Mouse (Mus musculus): ENCODE results near the gene Slc6a5. TPM values are rescaled to one million over a fixed set of nuclear protein-coding genes. Genes with fewer than 3 reads are reported as not detected.

Slc6a5 gene
- total RNA-seq, 1 experiment from 2014 or later, result not detected

GRCm38 (mm10) chr7:49974841-49975440 lies 65.0 kb downstream of the Slc6a5 start, which contains the start of gene Nell1:
Gene Nell1 (plus strand): TSS chr7:49974864.
- no peak for ATAC-seq (replicated peaks; ENCODE audit: low read depth, poor library complexity, severe bottlenecking)

GRCm38 (mm10) chr7:49975441-49976121 lies 65.6 kb downstream of the Slc6a5 start:
- ATAC-seq (replicated peaks; ENCODE audit: low read depth, poor library complexity, severe bottlenecking), result no peak

GRCm38 (mm10) chr7:49981511-49982227 lies 71.7 kb downstream of the Slc6a5 start:
- ATAC-seq (replicated peaks; ENCODE audit: low read depth, poor library complexity, severe bottlenecking), result no peak

- ATAC-seq (replicated peaks; ENCODE audit: low read depth, poor library complexity, severe bottlenecking), result no peak
Observed at GRCm38 (mm10) chr7:49984698-49985097, 74.8 kb downstream of the Slc6a5 start.

GRCm38 (mm10) chr7:49985947-49986346 lies 76.0 kb downstream of the Slc6a5 start:
- ATAC-seq (replicated peaks; ENCODE audit: low read depth, poor library complexity, severe bottlenecking), result no peak

- ATAC-seq (replicated peaks; ENCODE audit: low read depth, poor library complexity, severe bottlenecking), result no peak
Observed at GRCm38 (mm10) chr7:49999321-49999720, 89.4 kb downstream of the Slc6a5 start.

- ATAC-seq (replicated peaks; ENCODE audit: low read depth, poor library complexity, severe bottlenecking), result no peak
Observed at GRCm38 (mm10) chr7:50005268-50005667, 95.3 kb downstream of the Slc6a5 start.

Other genes starting within 250 kb of the Slc6a5 start
- gene Htatip2, start 151.0 kb upstream of the Slc6a5 start, total RNA-seq (2017), result 11.4 and 14.7 TPM in 2 replicates
- gene Prmt3, start 131.8 kb upstream of the Slc6a5 start, total RNA-seq (2017), result 66.2 and 81.4 TPM in 2 replicates
- gene Nell1, start 64.7 kb downstream of the Slc6a5 start, total RNA-seq (2017), result not detected in 2 replicates